Mouse (Mus musculus): Measurements from ENCODE around the gene Usp12. TPM values are rescaled to one million over a fixed set of nuclear protein-coding genes. Genes with fewer than 3 reads are reported as not detected.
A peak's percentile ranks its signal among the peaks of the same experiment; 100 is the strongest.

The Usp12 gene
- polyA plus RNA-seq, 1 experiment from 2014 or later, result 10.4 TPM

GRCm38 (mm10) chr5:146838836-146839648 is 44.2 kb upstream of the Usp12 start:
- no peaks in the 10 kb centered on the region for H3K9me3 ChIP-seq (ENCODE audit: control insufficient read depth, low read length)
- H3K4me3 ChIP-seq (ENCODE audit: low read depth, low read length), result no peak overlapping the region
- no peaks in the 10 kb centered on the region for H3K27me3 ChIP-seq (ENCODE audit: control insufficient read depth, insufficient read depth, low read length)
- no peaks in the 10 kb centered on the region for H3K4me1 ChIP-seq (replicated peaks; ENCODE audit: control insufficient read depth, insufficient read depth)
- ATAC-seq (ENCODE audit: low FRiP score, low TSS enrichment) (no peak), DNase-seq (ENCODE audit: low spot score) (no peak)
- H3K9ac ChIP-seq (ENCODE audit: low read length), result no peak overlapping the region
- H3K27ac ChIP-seq (replicated peaks), result no peak overlapping the region
- TF ChIP-seq EP300 (optimal IDR thresholded peaks at IDR 0.05), result no peak
- TF ChIP-seq CTCF (IDR thresholded peaks at IDR 0.05; ENCODE audit: low read depth), result no peak
- no peak overlapping the region for H3K4me2 ChIP-seq (replicated peaks; ENCODE audit: low read depth)
- peaks cover 17% of the 10 kb centered on the region for H3K36me3 ChIP-seq (ENCODE audit: control insufficient read depth, insufficient read depth, low read length)
- 47% methylated on average over 12 of the region's 12 CpGs for WGBS

DNA sequence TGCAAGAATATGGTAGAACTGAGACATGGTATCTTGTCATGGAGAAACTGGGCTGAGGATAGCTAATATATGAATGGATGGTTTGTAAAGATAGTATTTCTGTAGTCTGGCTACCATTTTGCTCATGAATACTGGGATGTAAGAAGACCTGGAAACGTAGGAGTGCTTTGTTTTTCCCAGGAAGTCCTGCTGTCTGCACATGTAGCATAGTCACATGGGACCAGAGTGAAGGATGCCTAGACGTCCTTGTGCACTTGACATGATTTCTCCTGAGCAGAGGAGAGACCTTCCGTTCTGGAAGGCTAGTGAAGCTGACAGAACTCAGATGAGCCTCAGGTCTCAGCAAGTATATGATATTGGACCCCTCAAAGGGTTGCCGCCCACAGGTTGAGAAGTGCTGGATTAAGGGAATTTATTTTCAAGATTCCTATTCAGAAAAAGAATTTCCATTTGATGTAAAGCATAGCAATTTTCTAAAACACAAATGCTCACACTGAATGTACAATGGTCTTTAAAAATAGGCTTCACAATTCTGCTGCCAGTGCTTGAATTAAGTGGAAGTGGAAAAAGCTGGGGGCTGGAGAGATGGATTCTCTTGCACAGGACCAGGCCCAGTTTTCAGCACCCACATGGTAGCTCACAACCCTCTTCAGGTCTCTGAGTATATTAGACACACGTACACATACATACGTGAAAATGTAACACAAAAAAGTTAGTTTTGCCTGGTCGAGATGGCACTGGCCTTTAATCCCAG is 43.3 kb upstream of the Usp12 start:
- no peaks in the 10 kb centered on the region for H3K27me3 ChIP-seq (ENCODE audit: control insufficient read depth, insufficient read depth, low read length)
- WGBS, result 60% methylated on average over 7 of the region's 7 CpGs

DNA sequence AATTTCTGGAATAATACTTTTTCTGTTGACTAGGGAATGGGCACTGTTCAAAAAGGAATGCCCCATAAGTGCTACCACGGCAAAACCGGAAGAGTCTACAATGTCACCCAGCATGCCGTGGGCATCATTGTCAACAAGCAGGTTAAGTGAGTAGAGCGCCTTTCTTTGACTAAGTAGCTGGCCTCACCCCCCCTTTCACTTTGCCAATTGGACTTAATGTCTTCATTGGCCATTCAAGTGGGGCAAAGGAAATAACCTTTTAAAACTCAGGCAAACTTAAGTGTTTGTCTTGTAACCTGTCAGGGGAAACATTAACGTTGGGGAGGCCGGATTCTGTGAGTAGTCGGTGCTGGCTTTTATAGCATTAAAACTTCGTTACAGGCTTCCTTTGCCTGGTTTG is 40.2 kb upstream of the Usp12 start:
- no peak for DNase-seq (ENCODE audit: low spot score)
- ATAC-seq (ENCODE audit: low FRiP score, low TSS enrichment), result no peak

More for the DNA sequence above, 43.3 kb upstream of the Usp12 start:
- no peak for DNase-seq (ENCODE audit: low spot score)
- H3K9me3 ChIP-seq (ENCODE audit: control insufficient read depth, low read length), result no peaks in the 10 kb centered on the region
- TF ChIP-seq EP300 (optimal IDR thresholded peaks at IDR 0.05), result no peak
- TF ChIP-seq CTCF (IDR thresholded peaks at IDR 0.05; ENCODE audit: low read depth), result no peak
- H3K4me2 ChIP-seq (replicated peaks; ENCODE audit: low read depth), result no peak overlapping the region
- no peaks in the 10 kb centered on the region; the same call in 1 of the 2 replicates for H3K4me1 ChIP-seq (replicated peaks; ENCODE audit: control insufficient read depth, insufficient read depth)
- H3K36me3 ChIP-seq (ENCODE audit: control insufficient read depth, insufficient read depth, low read length), result peaks cover 17% of the 10 kb centered on the region
- no peak for ATAC-seq (ENCODE audit: low FRiP score, low TSS enrichment)
- no peak overlapping the region for H3K4me3 ChIP-seq (ENCODE audit: low read depth, low read length)
- H3K27ac ChIP-seq (replicated peaks), result no peak overlapping the region
- no peak overlapping the region for H3K9ac ChIP-seq (ENCODE audit: low read length)

GRCm38 (mm10) chr5:146833673-146834201 is 38.9 kb upstream of the Usp12 start:
- no peaks in the 10 kb centered on the region for H3K27me3 ChIP-seq (ENCODE audit: control insufficient read depth, insufficient read depth, low read length)
- H3K4me1 ChIP-seq (replicated peaks; ENCODE audit: control insufficient read depth, insufficient read depth), result no peaks in the 10 kb centered on the region; the same call in 1 of the 2 replicates
- H3K4me2 ChIP-seq (replicated peaks; ENCODE audit: low read depth), result peak overlapping the region; percentile 82
- ATAC-seq (ENCODE audit: low FRiP score, low TSS enrichment) (no peak), DNase-seq (ENCODE audit: low spot score) (no peak)
- H3K9ac ChIP-seq (ENCODE audit: low read length), result peak overlapping the region; percentile 91
- no peak for TF ChIP-seq CTCF (IDR thresholded peaks at IDR 0.05; ENCODE audit: low read depth)
- no peak for TF ChIP-seq EP300 (optimal IDR thresholded peaks at IDR 0.05)
- no peaks in the 10 kb centered on the region for H3K9me3 ChIP-seq (ENCODE audit: control insufficient read depth, low read length)
- H3K4me3 ChIP-seq (ENCODE audit: low read depth, low read length), result peak overlapping the region; percentile 87
- H3K27ac ChIP-seq (replicated peaks), result peak overlapping the region; percentile 88
- H3K36me3 ChIP-seq (ENCODE audit: control insufficient read depth, insufficient read depth, low read length), result peaks cover 17% of the 10 kb centered on the region
- 7% methylated on average over 8 of the region's 8 CpGs for WGBS

More for the DNA sequence above, 40.2 kb upstream of the Usp12 start:
- 61% methylated on average over 8 of the region's 8 CpGs for WGBS
- Histone ChIP-seq H3K9ac (ENCODE audit: low read length) (no peak overlapping the region), H3K9me3 (ENCODE audit: control insufficient read depth, low read length) (no peaks in the 10 kb centered on the region), H3K36me3 (ENCODE audit: control insufficient read depth, insufficient read depth, low read length) (peaks cover 17% of the 10 kb centered on the region), H3K27me3 (ENCODE audit: control insufficient read depth, insufficient read depth, low read length) (no peaks in the 10 kb centered on the region), H3K4me2 (replicated peaks; ENCODE audit: low read depth) (no peak overlapping the region), H3K4me3 (ENCODE audit: low read depth, low read length) (no peak overlapping the region), H3K4me1 (replicated peaks; ENCODE audit: control insufficient read depth, insufficient read depth) (no peaks in the 10 kb centered on the region; the same call in 1 of the 2 replicates), H3K27ac (replicated peaks) (no peak overlapping the region)
- TF ChIP-seq CTCF (IDR thresholded peaks at IDR 0.05; ENCODE audit: low read depth) (no peak), EP300 (optimal IDR thresholded peaks at IDR 0.05) (no peak)

- H3K9me3 ChIP-seq (ENCODE audit: control insufficient read depth, low read length), result no peaks in the 10 kb centered on the region
- H3K4me3 ChIP-seq (ENCODE audit: low read depth, low read length), result peak within 1 kb of the TSS; percentile 87
- H3K27ac ChIP-seq (replicated peaks), result peak within 1 kb of the TSS; percentile 88
- H3K9ac ChIP-seq (ENCODE audit: low read length), result peak within 1 kb of the TSS; percentile 91
- H3K36me3 ChIP-seq (ENCODE audit: control insufficient read depth, insufficient read depth, low read length), result peaks cover 17% of the 10 kb centered on the region
- 1% methylated on average over 59 of the region's 60 CpGs for WGBS
- no peaks in the 10 kb centered on the region; the same call in 1 of the 2 replicates for H3K4me1 ChIP-seq (replicated peaks; ENCODE audit: control insufficient read depth, insufficient read depth)
- DNase-seq (ENCODE audit: low spot score), result peak; percentile 94
- H3K27me3 ChIP-seq (ENCODE audit: control insufficient read depth, insufficient read depth, low read length), result no peaks in the 10 kb centered on the region
- peak within 1 kb of the TSS; percentile 82 for H3K4me2 ChIP-seq (replicated peaks; ENCODE audit: low read depth)
- peak; percentile 98 for ATAC-seq (ENCODE audit: low FRiP score, low TSS enrichment)
- TF ChIP-seq CTCF (IDR thresholded peaks at IDR 0.05; ENCODE audit: low read depth) (no peak; the same call in 1 of the 2 replicates), EP300 (optimal IDR thresholded peaks at IDR 0.05) (peak; percentile 96)
Observed at GRCm38 (mm10) chr5:146832769-146833448, 38.1 kb upstream of the Usp12 start, which contains the start of gene Rpl21. TSS of gene Rpl21 (plus strand) at chr5:146832890.

Data from stomach, postnatal 0 days (tissue).